Mouse (Mus musculus): Measurements from ENCODE around the gene Skida1. TPM values are rescaled to one million over a fixed set of nuclear protein-coding genes. Genes with fewer than 3 reads are reported as not detected.
"Not testable (repeated sequence)": the region's sequence is repeated elsewhere in the genome, so short reads cannot be mapped to it uniquely, and the experiment has no call there.

Gene Skida1
- 0.19 to 0.43 TPM in 2 of 3 replicates, not detected in the other for total RNA-seq (2017)

DNA sequence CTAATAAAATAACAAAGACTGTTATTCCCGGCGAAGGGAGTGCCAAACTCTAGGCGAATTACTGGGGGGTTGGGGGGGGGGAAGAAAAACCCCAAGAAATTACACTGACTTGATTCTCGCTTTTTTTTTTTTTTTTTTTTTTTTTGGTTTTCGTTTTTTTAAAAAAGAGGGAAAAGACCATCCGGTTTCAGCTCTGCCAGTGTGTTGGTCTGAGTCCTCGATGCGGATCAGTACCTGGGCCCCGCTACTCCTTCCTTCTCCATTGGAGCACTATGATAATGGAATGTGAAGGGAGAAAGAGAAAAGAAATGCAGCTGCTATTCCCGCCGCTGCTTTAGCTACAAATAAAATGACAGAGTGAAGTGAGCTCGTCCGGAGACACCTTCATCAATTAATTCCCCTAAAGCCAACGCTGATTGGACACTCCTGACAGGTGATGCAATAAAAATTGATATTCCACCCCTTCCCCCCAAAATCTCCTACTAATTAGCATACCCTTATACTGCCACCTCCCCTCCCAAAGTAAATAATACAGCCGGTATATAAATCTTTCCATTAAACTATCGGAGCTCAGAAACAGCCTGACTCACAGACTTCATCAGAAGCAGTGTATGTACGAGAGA, at the start of gene Skida1:
Gene Skida1 (minus strand): TSS at position 599 of the 623 bp plus-strand sequence.
- ATAC-seq (replicated peaks; ENCODE audit: insufficient number of reproducible peaks, low FRiP score, low TSS enrichment, poor library complexity, severe bottlenecking): no peak

DNA sequence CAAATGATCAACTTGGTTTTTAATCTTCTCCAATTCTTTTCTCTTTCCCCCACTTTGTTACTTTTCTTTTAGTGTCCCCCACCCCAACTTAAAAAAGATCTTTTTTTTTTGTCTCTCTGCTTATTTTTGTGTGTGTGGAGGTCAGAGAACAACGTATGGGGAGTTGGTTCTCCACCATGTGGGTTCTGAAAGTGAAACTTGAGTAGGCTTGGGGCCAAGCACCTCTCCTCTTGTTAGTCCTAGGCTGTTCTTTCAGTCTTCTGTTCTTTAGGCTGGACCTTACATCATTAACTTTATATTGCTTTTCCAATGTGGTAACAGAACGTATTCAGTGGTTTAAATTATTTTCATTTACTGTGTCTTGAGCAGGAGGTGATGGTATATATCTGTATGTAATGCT, 47.0 kb upstream of the Skida1 start:
- ATAC-seq (replicated peaks; ENCODE audit: insufficient number of reproducible peaks, low FRiP score, low TSS enrichment, poor library complexity, severe bottlenecking): no peak

- ATAC-seq (replicated peaks; ENCODE audit: insufficient number of reproducible peaks, low FRiP score, low TSS enrichment, poor library complexity, severe bottlenecking): no peak
Measured at GRCm38 (mm10) chr2:18094319-18094718, 45.5 kb upstream of the Skida1 start.

- ATAC-seq (replicated peaks; ENCODE audit: insufficient number of reproducible peaks, low FRiP score, low TSS enrichment, poor library complexity, severe bottlenecking): no peak
Measured at GRCm38 (mm10) chr2:18093858-18094257, 45.0 kb upstream of the Skida1 start.

GRCm38 (mm10) chr2:18087695-18088094, 38.8 kb upstream of the Skida1 start:
- not testable (repeated sequence) for ATAC-seq (replicated peaks; ENCODE audit: insufficient number of reproducible peaks, low FRiP score, low TSS enrichment, poor library complexity, severe bottlenecking)

DNA sequence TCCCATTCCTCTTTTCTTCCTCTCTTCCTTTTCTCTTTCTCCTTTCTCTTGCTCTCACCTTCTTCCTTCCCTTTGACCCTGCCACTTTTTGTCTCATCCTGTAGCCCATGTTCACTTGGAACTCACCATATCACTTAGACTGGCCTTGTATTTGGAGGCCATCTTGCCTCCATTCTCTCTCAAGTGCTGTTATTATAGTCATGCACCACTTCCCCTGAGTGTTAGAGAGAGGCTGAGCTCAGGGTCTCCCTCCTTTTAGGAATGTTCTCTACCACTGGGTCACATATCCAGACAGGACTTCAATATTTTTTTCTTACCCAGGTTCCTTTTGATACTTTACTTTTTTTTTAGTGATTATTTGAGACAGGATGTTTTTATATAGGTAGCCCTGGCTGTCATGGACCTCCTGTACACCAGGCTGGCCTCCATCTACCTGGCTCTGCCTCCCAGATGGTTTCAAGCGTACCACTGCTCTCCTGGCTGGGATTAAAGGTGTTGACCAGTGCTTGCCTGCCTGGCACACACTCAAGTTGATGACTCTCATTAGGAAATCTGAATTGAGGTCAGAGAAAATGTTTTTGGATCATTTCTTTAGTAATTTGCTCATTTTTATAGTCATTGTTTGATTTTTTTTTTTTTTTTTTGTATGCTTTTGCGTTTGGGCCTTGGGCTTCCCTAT, 31.5 kb upstream of the Skida1 start:
- ATAC-seq (replicated peaks; ENCODE audit: insufficient number of reproducible peaks, low FRiP score, low TSS enrichment, poor library complexity, severe bottlenecking): no peak

GRCm38 (mm10) chr2:18071947-18072346, 23.1 kb upstream of the Skida1 start:
- no peak for ATAC-seq (replicated peaks; ENCODE audit: insufficient number of reproducible peaks, low FRiP score, low TSS enrichment, poor library complexity, severe bottlenecking)

GRCm38 (mm10) chr2:18068071-18068796, 19.4 kb upstream of the Skida1 start:
- ATAC-seq (replicated peaks; ENCODE audit: insufficient number of reproducible peaks, low FRiP score, low TSS enrichment, poor library complexity, severe bottlenecking): no peak

DNA sequence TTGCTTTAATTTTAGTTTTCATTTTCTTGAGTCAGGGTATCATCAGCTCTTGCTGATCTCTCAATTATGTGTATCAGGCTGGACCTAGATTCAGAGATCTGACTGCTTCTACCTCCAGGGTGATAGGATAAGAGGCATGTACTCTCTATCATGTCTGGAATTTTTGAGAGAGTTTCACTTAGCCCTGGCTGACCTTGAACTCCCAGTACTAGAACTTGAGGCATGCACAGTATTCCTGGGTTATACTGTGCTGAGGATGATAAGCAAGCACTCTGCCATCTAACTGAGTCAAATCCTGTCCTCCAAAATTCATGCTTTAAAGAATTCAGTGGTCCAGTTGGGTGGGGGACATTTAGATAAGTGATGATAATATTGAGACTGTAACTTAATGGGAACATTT, 17.6 kb upstream of the Skida1 start:
- ATAC-seq (replicated peaks; ENCODE audit: insufficient number of reproducible peaks, low FRiP score, low TSS enrichment, poor library complexity, severe bottlenecking): no peak

GRCm38 (mm10) chr2:18065708-18066030, 16.8 kb upstream of the Skida1 start:
- no peak; the same call in 1 of the 2 replicates for ATAC-seq (replicated peaks; ENCODE audit: insufficient number of reproducible peaks, low FRiP score, low TSS enrichment, poor library complexity, severe bottlenecking)

DNA sequence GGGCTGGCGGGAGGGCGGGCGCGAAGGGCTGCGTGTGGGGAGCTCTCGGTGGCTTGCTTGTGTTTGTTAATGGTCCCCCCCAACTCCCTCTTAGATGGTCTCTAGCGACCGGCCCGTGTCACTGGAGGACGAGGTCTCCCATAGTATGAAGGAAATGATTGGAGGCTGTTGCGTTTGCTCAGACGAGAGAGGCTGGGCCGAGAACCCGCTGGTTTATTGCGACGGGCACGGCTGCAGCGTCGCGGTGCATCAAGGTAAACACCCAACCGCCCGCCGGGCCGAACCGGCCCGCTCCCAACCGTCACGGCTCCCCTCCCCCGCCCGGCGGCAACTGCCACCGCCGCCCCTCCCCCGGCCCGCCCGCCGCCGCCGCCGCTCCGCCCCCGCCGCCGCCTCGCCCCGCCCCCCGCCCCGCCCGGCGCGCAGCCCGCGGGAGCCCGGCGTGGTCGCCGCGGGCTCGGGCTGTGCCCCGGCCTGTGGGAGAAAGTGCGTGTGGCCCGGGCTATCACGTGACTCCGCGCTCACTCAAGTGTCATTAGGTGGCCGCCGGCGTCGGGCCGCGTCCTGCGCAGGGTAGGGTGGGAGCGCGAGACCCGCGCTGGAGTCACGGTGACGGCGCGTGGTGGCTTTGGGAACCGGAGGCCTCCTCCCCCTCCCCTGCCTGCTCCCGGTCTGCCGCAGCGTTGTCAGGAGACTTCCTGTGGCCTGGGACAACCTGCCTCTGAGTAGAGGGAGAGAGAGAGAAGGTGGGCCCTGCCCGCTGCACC, 16.3 kb upstream of the Skida1 start:
- peak; percentile 54 for ATAC-seq (replicated peaks; ENCODE audit: insufficient number of reproducible peaks, low FRiP score, low TSS enrichment, poor library complexity, severe bottlenecking)

DNA sequence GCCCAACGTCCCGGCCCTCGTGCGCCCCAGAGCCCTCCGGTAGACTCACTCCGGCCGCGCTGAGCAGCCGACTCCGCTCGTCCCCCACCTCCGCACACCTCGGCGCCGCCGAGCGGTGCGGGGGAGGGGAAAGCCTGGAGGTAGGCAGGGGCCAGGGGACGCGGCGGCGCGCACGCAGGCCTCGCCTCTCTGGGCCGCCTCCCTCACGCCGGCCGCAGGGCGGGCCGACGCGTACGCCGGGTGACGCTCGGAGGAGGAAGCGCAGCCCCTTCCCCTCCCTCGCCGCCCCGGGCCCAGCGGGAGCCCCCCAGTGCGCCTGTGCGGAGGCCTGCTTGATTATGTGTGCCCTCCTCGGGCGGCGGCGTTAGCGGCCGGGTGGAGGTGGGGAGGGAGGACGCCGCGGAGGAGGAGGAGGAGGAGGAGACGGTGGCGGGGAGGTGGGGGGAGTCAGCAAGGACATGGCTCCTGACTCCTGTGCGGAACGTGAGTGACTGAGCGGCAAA, 15.6 kb upstream of the Skida1 start:
- ATAC-seq (replicated peaks; ENCODE audit: insufficient number of reproducible peaks, low FRiP score, low TSS enrichment, poor library complexity, severe bottlenecking): peak; percentile 61

- ATAC-seq (replicated peaks; ENCODE audit: insufficient number of reproducible peaks, low FRiP score, low TSS enrichment, poor library complexity, severe bottlenecking): peak; percentile 42
Measured at GRCm38 (mm10) chr2:18063763-18064251, 15.0 kb upstream of the Skida1 start.

DNA sequence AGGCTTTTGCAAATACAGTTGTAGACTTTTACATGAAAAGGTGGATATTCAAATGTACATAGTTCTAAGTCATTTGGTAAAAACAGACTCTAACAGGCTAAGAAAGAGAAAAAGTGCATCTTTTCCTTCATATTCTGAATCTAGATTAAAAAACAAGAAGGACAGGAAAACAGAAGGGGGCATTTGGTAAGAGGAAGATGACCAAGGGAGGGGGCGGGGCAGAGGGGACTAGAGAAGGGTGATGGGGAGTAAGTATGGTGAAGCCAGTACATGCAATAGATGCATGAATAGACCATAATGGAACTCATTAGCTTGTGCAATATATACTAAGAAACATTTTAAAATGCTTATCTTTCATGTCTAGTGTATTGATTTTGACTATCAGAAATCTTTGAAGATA, 11.5 kb upstream of the Skida1 start:
- ATAC-seq (replicated peaks; ENCODE audit: insufficient number of reproducible peaks, low FRiP score, low TSS enrichment, poor library complexity, severe bottlenecking): no peak

DNA sequence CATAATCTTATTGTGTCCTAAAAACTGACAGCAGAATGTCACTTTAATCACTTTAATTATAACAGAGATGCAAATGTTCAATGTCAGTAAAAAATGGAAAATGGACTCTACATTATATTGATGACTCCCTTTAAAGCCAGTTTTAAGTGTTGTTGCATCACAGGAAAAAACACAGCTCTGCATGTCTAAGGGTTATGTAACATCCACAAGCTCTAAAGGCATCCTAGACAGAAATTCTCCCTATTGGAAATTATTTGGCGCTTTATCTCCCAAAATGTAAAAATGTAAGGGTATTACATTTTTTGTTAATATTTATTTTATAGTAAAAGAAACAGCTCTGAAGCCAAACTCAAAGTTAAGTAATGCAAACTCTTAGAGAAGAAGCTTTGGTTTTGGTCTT, 11.0 kb upstream of the Skida1 start:
- no peak for ATAC-seq (replicated peaks; ENCODE audit: insufficient number of reproducible peaks, low FRiP score, low TSS enrichment, poor library complexity, severe bottlenecking)

GRCm38 (mm10) chr2:18059063-18059462, 10.2 kb upstream of the Skida1 start:
- ATAC-seq (replicated peaks; ENCODE audit: insufficient number of reproducible peaks, low FRiP score, low TSS enrichment, poor library complexity, severe bottlenecking): no peak

- no peak for ATAC-seq (replicated peaks; ENCODE audit: insufficient number of reproducible peaks, low FRiP score, low TSS enrichment, poor library complexity, severe bottlenecking)
Measured at GRCm38 (mm10) chr2:18058146-18058708, 9.4 kb upstream of the Skida1 start.

DNA sequence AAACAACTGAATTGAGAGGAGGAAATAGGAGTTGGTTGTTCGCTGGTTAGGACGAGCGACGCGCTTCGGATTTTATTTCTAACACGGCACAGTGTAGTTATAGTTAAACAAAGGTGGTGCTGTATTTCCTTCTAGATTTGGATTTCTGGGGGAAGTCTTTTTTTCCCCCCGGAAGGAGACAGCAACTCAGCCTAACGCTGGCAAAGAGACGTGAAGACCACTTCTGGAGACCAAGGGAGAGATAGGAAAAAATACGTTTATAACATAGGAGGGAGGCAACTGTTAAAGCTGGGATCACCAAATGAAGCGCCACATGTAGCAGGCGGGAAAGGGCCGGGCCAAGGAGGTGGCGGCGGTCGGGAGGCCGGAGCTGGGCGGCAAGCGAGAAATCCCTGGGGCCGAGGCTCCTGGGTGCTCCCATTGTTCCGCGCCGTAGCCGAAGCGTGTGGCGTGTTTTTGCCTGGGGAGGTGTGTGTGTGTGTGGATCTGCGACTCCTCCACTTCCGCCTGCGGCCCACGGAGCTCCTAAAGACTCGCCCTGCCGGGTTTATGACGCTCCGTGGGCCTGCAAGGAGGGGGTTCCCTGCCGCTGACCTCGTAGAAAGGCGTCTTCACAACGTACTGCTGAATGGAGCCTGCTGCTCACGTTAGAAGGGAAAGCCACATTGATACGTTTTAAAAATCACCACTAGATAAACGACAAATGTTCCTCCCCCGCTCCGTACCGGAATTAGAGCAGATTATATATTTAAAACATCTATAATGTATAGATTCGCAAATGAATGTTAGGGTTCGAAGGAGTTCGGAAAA, 8.7 kb upstream of the Skida1 start:
- ATAC-seq (replicated peaks; ENCODE audit: insufficient number of reproducible peaks, low FRiP score, low TSS enrichment, poor library complexity, severe bottlenecking): peak; percentile 69
